In genomic region chr2:116813559-116813895, GRCm38 (mm10) we compare ENCODE assay signal across 12 mouse cellular contexts.
DNase-seq lines count a peak whose midpoint lies in the region; ATAC-seq and TF ChIP-seq lines count a peak whose summit lies in the region.
"Had no signal": no experiment of that assay in that cellular context is flagged by ENCODE, and none has a peak within 500 bp of the region (broad histone marks: within the 10 kb centered on the region; RNA-seq: fewer than 3 reads in every experiment).

No protein-coding gene starts in this region.

- no peak for ATAC-seq in liver, embryonic 12.5 days
- no peak for ATAC-seq in intestine, embryonic 14.5 days (replicated peaks; ENCODE audit: low FRiP score, low TSS enrichment, low read depth)

- no peak overlapping the region for H3ac ChIP-seq in myocyte (ENCODE audit: control insufficient read depth, insufficient read length)

- no peaks in the 10 kb centered on the region for H3K9me3 ChIP-seq in liver, embryonic 12.5 days (replicated peaks)
- no peaks in the 10 kb centered on the region for H3K9me3 ChIP-seq in intestine, embryonic 14.5 days (ENCODE audit: control insufficient read depth, low read length)
- H3K9me3 ChIP-seq: liver, embryonic 13.5 days; neural tube, embryonic 12.5 days had no signal

- H3K9ac ChIP-seq in liver, adult 2 months (ENCODE audit: low read depth, low read length), result no peak overlapping the region
- no peak overlapping the region for H3K9ac ChIP-seq in liver, embryonic 12.5 days
- H3K9ac ChIP-seq in intestine, embryonic 14.5 days (ENCODE audit: low read length), result no peak overlapping the region
- H3K9ac ChIP-seq: liver, embryonic 13.5 days; neural tube, embryonic 12.5 days had no signal

- no peaks in the 10 kb centered on the region for H3K4me1 ChIP-seq in liver, adult 2 months (ENCODE audit: control insufficient read depth, insufficient read depth, low read length)
- H3K4me1 ChIP-seq in liver, embryonic 12.5 days, result no peaks in the 10 kb centered on the region
- H3K4me1 ChIP-seq in intestine, embryonic 14.5 days (replicated peaks; ENCODE audit: control insufficient read depth, insufficient read depth, low read length), result peaks cover 16% of the 10 kb centered on the region; the same call in 1 of the 2 replicates
- H3K4me1 ChIP-seq: liver, embryonic 13.5 days had no signal

- TF ChIP-seq CTCF in liver, adult 2 months (IDR thresholded peaks at IDR 0.05; ENCODE audit: low read depth, low read length), result no peak

- WGBS in liver, adult 2 months, result 15% methylated on average over 5 of the region's 5 CpGs
- 59% methylated on average over 5 of the region's 5 CpGs for WGBS in liver, embryonic 12.5 days (ENCODE audit: insufficient replicate concordance)
- 25% methylated on average over 5 of the region's 5 CpGs for WGBS in intestine, embryonic 14.5 days

- H3K4me2 ChIP-seq in liver, embryonic 12.5 days, result no peak overlapping the region
- peak overlapping the region; percentile 23 for H3K4me2 ChIP-seq in intestine, embryonic 14.5 days (ENCODE audit: low read length)
- peak overlapping the region; percentile 59 for H3K4me2 ChIP-seq in myocyte (ENCODE audit: low read depth)
- H3K4me2 ChIP-seq: liver, embryonic 13.5 days; neural tube, embryonic 12.5 days had no signal

- H3K4me3 ChIP-seq in liver, adult 2 months (ENCODE audit: insufficient read depth, low read depth, low read length), result no peak overlapping the region
- H3K4me3 ChIP-seq in liver, embryonic 12.5 days, result no peak overlapping the region
- no peak overlapping the region for H3K4me3 ChIP-seq in intestine, embryonic 14.5 days (ENCODE audit: low read depth, low read length)
- no peak overlapping the region for H3K4me3 ChIP-seq in myocyte
- H3K4me3 ChIP-seq: liver, embryonic 13.5 days; neural tube, embryonic 12.5 days had no signal

- peak; percentile 79 for DNase-seq in heart, adult 11 months
- no peak for DNase-seq in heart, adult 8-10 months (ENCODE audit: low spot score)
- DNase-seq in liver, adult 2 months (ENCODE audit: extremely low read depth, low read depth, low spot score), result peak; percentile 8
- no peak for DNase-seq in intestine, embryonic 14.5 days (ENCODE audit: low spot score)
- no peak for DNase-seq in retina, postnatal 1 day
- no peak for DNase-seq in gastrocnemius, postnatal 25 days
- DNase-seq: cerebellum, adult 9-11 months; liver, embryonic 13.5 days; thymus, postnatal 4 days had no signal

- TF ChIP-seq POLR2A in liver, adult 2 months (IDR thresholded peaks at IDR 0.05; ENCODE audit: extremely low read depth, insufficient read depth, low read length), result no peak
- TF ChIP-seq POLR2A in myocyte (IDR thresholded peaks at IDR 0.05; ENCODE audit: insufficient read length, low read depth), result no peak

- H3K27me3 ChIP-seq in liver, adult 2 months (ENCODE audit: control insufficient read depth, insufficient read depth, low read length), result no peaks in the 10 kb centered on the region
- H3K27me3 ChIP-seq in liver, embryonic 12.5 days (replicated peaks), result no peaks in the 10 kb centered on the region
- no peaks in the 10 kb centered on the region for H3K27me3 ChIP-seq in intestine, embryonic 14.5 days (replicated peaks; ENCODE audit: control insufficient read depth, insufficient read depth, low read length)
- peaks cover 9% of the 10 kb centered on the region for H3K27me3 ChIP-seq in myocyte (ENCODE audit: control insufficient read depth, insufficient read depth, insufficient read length)
- H3K27me3 ChIP-seq: liver, embryonic 13.5 days; neural tube, embryonic 12.5 days had no signal

- H3K36me3 ChIP-seq in liver, adult 2 months (ENCODE audit: control insufficient read depth, insufficient read depth, low read length), result no peaks in the 10 kb centered on the region
- no peaks in the 10 kb centered on the region for H3K36me3 ChIP-seq in liver, embryonic 12.5 days
- no peaks in the 10 kb centered on the region for H3K36me3 ChIP-seq in intestine, embryonic 14.5 days (ENCODE audit: control insufficient read depth, insufficient read depth, low read length)
- no peaks in the 10 kb centered on the region for H3K36me3 ChIP-seq in myocyte (ENCODE audit: control insufficient read depth, insufficient read depth)
- H3K36me3 ChIP-seq: liver, embryonic 13.5 days; neural tube, embryonic 12.5 days had no signal

- no peak overlapping the region for H3K27ac ChIP-seq in liver, adult 2 months (replicated peaks; ENCODE audit: insufficient read depth, low read depth, low read length)
- no peak overlapping the region for H3K27ac ChIP-seq in liver, embryonic 12.5 days
- no peak overlapping the region for H3K27ac ChIP-seq in intestine, embryonic 14.5 days (ENCODE audit: low read depth)
- H3K27ac ChIP-seq: liver, embryonic 13.5 days; neural tube, embryonic 12.5 days had no signal

- H3K79me2 ChIP-seq in liver, adult 2 months (ENCODE audit: control insufficient read depth, insufficient read depth, low read length), result no peaks in the 10 kb centered on the region
- no peaks in the 10 kb centered on the region for H3K79me2 ChIP-seq in myocyte (ENCODE audit: control insufficient read depth, insufficient read depth)

TF ChIP-seq in myocyte, 11 proteins besides CTCF, POLR2A, EP300 and RAD21:
- no peak for TF ChIP-seq USF1 (IDR thresholded peaks at IDR 0.05; ENCODE audit: low read depth)
- TF ChIP-seq TCF3 (IDR thresholded peaks at IDR 0.05; ENCODE audit: insufficient read length, low read depth), result no peak
- TF ChIP-seq CEBPB (IDR thresholded peaks at IDR 0.05; ENCODE audit: insufficient read depth, poor library complexity, severe bottlenecking), result no peak
- TF ChIP-seq MYOD1 (IDR thresholded peaks at IDR 0.05; ENCODE audit: control insufficient read depth in 1 of 3, insufficient read length in 2 of 3, low read depth in 2 of 3), result no peak
- no peak for TF ChIP-seq E2F4 (IDR thresholded peaks at IDR 0.05; ENCODE audit: insufficient read depth)
- TF ChIP-seq SRF (IDR thresholded peaks at IDR 0.05; ENCODE audit: control insufficient read depth, insufficient read length, low read depth), result no peak
- no peak for TF ChIP-seq TCF12 (IDR thresholded peaks at IDR 0.05; ENCODE audit: insufficient read depth, poor library complexity, severe bottlenecking)
- no peak for TF ChIP-seq MYOG (IDR thresholded peaks at IDR 0.05; ENCODE audit: control insufficient read depth in 1 of 3, insufficient read depth in 1 of 3, insufficient read length in 2 of 3, low read depth in 2 of 3)
- no peak for TF ChIP-seq POLR2AphosphoS2 (IDR thresholded peaks at IDR 0.05; ENCODE audit: insufficient read length, low read depth)
- TF ChIP-seq MAX (IDR thresholded peaks at IDR 0.05; ENCODE audit: low read depth), result no peak
- TF ChIP-seq REST (IDR thresholded peaks at IDR 0.05; ENCODE audit: insufficient read depth, insufficient read length), result no peak
TF ChIP-seq in myocyte: peak in this region for 0.

Comparison
In these comparisons a context has a peak if more than half of its experiments do, and no peak if none do; other contexts are left out.
1. DNase-seq: peak in heart, adult 11 months (single experiment) and liver, adult 2 months (single experiment); none in heart, adult 8-10 months (single experiment), intestine, embryonic 14.5 days (single experiment), retina, postnatal 1 day (single experiment) and gastrocnemius, postnatal 25 days (single experiment).